ENCODE assay signal across 20 mouse cellular contexts in genomic region chr1:60819993-60820392, GRCm38 (mm10).
DNase-seq lines count a peak whose midpoint lies in the region; ATAC-seq lines count a peak whose summit lies in the region.
"Had no signal": no experiment of that assay in that cellular context is flagged by ENCODE, and none has a peak within 500 bp of the region (broad histone marks: within the 10 kb centered on the region; RNA-seq: fewer than 3 reads in every experiment).

No protein-coding gene starts in this region.

- no peaks in the 10 kb centered on the region for H3K4me1 ChIP-seq in neural tube, embryonic 15.5 days

- peak; percentile 62 for DNase-seq in heart, adult 11 months
- no peak for DNase-seq in heart, postnatal 25 days (ENCODE audit: low spot score)
- DNase-seq in Muller cell, postnatal 12 days (ENCODE audit: inconsistent ontology term), result peak; percentile 59
- DNase-seq: adrenal gland, adult 2 months; adrenal gland, adult 8-10 months; adrenal gland, postnatal 10 days; adrenal gland, postnatal 14 days; adrenal gland, postnatal 25 days; adrenal gland, postnatal 36 days; B cell, adult 2 months; cerebellum, adult 11 months; cerebellum, adult 11-12 months; cerebellum, adult 18-20 months; cerebellum, adult 2 months had no signal

- no peak for ATAC-seq in neural tube, embryonic 15.5 days (ENCODE audit: low FRiP score)
- ATAC-seq: activated CD4-positive, CD25-positive, alpha-beta regulatory T cell, adult 4 months; CD4-positive, CD25-positive, alpha-beta regulatory T cell, adult 4 months; Patski had no signal

- intact Hi-C loops in heart, postnatal 25 days (cut with DNase I), result loop anchor here (5.0 kb wide), 1 partner anchor 32 kb away; no protein-coding TSS in a partner anchor

- H3K27me3 ChIP-seq in neural tube, embryonic 15.5 days (replicated peaks), result no peaks in the 10 kb centered on the region
- H3K27me3 ChIP-seq: CH12.LX had no signal

- no peaks in the 10 kb centered on the region for H3K9me3 ChIP-seq in neural tube, embryonic 15.5 days (replicated peaks)
- H3K9me3 ChIP-seq: G1E had no signal

- H3K4me3 ChIP-seq in neural tube, embryonic 15.5 days (replicated peaks), result no peak overlapping the region

- no peaks in the 10 kb centered on the region for H3K36me3 ChIP-seq in neural tube, embryonic 15.5 days
- H3K36me3 ChIP-seq: G1E had no signal

- WGBS in neural tube, embryonic 15.5 days, result 72% methylated on average over 2 of the region's 2 CpGs

- no peak overlapping the region for H3K4me2 ChIP-seq in neural tube, embryonic 15.5 days

- no peak overlapping the region for H3K9ac ChIP-seq in neural tube, embryonic 15.5 days (replicated peaks)

- H3K27ac ChIP-seq in neural tube, embryonic 15.5 days (replicated peaks), result no peak overlapping the region
